Mouse (Mus musculus): ENCODE measurements around the gene Gprc5a. TPM values are rescaled to one million over a fixed set of nuclear protein-coding genes. Genes with fewer than 3 reads are reported as not detected.
A peak's percentile ranks its signal among the peaks of the same experiment; 100 is the strongest.

Gene Gprc5a
- total RNA-seq, 2 experiments from 2014 or later: 0.38 to 0.75 TPM

DNA sequence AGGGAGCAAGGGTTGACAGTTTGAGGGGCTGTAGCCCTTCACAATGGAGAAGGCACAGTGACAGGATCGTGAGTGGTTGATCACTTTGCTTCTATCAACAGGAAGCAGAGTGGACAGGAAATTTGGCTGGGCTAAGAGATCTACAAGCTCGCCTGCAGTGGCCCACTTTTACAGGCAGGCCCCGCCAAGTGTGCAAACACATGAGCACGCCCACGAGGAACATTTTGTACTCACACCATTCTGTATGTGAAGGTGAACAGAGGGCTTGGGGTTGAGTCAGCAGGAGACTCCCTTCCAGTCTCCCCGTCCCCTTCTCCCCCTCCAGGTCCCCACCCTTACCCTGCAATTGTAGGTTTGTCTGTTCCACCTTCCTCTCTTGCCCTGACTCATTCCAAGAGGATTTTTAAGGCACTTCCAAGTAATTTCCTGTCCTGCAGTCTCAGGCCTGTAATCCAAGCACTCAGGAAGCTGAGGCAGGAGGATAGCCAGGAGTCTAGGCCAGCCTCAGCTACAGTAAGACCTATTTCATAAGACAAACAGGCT is 9.0 kb downstream of the Gprc5a start:
- no peak for DNase-seq

DNA sequence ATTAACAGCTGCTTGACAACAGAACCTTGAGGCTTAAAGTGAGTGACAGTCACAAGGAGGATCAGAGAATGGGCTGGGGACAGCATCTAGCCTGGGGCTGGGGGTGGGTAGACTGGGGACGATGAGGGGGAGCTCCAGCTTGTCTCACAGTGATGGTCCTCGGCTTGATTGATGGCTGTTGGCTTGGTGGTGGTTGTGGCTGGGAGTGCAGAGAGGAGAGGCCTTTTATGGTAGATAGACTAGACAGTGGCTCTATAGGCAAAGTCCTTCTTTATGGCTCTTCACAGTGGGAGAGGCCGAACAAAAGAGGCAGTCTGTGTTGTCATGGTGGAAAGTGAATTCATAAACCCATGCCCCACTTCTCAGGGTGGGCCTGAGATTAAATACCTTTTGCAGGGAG is 10.8 kb downstream of the Gprc5a start:
- DNase-seq: no peak

DNA sequence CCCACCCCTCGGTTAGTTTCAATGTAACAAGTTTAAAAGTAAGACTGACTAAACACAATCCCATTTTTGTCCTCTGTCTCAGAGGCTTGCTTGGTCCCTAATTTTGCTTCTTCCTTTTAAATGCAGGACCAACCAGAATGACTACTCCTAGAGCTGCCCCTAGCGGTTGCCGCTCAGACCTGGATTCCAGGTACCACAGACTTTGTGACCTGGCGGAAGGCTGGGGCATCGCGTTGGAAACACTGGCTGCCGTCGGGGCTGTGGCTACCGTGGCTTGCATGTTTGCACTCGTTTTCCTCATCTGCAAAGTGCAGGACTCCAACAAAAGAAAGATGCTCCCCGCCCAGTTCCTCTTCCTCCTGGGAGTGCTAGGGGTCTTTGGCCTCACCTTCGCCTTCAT is 13.0 kb downstream of the Gprc5a start:
- DNase-seq: no peak

DNA sequence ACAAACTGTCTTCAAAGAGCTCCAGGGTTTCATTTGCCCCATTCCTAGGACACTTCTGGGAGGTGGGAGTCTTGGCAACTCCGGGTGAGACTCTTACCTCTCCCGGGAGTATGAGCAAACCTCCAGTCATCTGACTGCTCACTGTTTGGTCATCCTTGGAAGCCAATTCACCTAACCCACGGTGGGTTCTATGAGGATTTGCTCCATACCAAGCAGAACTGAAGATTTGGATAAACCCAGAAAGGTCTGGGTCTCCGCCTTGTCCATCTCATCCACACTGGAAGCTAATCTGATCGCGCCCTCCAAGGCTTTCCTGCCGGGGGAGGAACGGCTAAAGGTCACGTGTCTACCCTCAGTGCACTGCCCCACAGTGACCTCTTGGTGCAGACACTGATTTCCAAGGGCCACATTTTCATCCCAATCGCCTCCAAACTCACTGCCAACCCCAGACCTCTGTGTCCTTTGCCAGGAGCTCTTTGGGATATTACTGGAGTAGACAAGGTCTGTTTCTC is 18.6 kb downstream of the Gprc5a start:
- no peak for DNase-seq

DNA sequence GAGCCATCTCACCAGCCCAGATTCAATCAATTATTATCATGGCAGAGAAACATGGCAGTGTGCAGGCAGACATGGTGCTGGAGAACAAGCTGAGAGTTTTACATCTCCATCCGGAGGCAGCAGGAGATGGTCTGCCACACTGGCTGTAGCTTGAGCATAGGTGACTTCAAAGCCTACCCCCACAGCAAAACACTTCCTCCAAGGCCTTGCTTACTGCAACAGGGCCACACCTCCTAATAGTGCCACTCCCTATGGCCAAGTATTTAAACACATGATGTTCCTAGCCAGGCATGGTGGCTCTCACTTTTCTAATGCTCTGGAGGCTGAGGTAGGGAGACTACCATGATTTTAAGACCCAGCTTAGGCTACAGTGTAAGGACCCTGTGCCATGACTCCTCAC is 20.3 kb downstream of the Gprc5a start:
- no peak for DNase-seq

DNA sequence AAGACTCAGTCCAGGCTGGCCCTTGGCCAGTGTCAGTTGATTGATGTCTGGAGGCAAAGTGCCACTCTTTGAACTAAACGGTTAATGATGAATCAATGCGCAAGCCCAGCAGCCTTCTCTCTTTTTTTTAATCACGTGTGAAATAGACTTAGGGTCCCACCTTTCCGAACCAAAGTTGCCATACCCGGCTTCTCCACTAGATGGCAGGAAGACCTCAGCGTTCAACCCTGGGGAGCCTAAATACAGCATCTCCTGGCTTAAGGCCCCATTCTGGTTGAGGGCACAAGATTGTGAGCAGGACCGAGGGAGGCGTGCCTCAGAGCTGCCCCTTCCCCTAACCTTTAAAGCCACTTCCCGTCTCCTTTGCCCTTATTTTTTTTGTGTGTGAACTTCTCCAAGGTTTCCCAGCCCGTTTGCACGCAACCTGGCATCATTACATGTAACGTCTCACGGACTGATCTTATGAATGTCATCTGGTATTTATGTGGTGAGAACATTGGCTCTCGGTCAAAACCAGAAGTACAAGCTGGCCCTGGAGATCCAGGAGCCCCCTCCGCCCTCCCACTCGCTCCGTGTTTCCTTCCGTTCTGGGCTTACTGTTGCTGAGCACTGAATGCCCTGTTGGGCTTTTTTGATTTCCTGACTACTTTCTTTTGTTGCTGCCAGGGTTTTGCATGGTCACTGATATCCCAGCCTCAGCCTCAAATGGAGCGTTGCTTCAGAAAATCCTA is 22.4 kb downstream of the Gprc5a start:
- DNase-seq: peak; percentile 56

DNA sequence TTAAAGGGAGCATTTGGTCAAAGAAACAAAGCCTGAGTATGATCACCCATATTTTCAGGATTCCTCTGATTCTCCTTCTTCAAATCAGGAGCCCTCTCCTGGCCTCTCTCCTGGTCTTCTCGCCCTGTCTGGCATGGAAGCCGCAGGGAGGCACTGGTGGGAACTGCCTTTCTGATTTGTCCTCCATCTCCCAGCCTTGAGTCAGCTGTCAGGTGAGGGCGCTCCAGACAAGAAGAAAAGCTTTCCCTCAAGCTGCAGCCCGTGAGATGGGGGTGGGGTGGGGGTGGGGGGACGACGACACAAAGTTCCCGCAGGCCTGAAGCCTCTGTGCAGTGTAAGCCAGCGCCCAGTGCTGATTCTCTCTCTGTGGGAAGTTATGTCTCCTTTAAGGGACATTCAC is 24.3 kb downstream of the Gprc5a start:
- no peak for DNase-seq

DNA sequence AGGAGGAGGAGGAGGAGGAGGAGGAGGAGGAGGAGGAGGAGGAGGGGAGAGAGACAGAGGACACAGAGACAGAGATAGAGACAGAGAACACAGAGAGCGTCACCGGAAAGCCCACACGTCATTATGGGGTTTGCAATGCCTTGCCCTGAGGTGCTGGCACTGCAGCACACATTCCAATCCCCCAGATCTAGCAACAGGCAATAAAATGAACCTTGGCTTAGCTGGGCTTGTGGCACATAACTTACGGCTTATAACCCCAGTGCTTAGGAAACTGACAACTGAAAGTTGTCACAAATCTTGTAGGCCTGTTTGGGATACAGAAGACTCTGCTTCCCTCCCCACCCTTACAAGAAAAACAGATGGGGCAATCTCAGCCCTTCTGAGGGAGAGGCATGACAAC is 25.2 kb downstream of the Gprc5a start:
- DNase-seq: no peak

DNA sequence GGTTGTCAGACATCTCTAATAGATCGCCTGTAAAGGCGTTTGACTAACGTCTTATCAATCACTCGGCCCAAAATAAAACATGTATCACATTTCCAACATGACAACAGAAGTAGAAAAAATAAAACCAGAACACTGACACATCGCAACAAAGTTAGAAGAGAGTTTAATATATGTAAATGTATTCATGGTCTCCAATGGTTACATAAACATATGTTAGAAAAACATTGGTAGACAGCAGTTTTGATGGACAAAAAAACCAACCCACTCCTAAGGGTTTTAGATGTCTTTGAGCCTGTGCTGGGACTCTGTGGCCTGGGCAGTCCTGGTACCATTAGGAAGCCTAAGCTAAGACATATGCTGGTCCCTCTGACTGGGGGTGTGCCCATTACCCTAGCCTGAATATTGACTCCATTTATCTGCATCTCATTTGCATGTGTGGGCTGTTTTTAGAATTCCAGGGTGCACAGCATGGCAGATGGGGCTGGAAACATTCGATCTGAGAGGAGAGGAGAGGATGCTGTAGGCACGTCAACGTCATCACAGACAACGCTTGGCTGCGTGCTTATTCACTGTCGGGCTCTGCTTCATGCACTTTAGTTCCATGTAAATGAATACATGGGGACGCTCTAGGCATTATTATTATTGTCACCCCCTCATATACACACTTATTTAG is 27.5 kb downstream of the Gprc5a start:
- DNase-seq: no peak

DNA sequence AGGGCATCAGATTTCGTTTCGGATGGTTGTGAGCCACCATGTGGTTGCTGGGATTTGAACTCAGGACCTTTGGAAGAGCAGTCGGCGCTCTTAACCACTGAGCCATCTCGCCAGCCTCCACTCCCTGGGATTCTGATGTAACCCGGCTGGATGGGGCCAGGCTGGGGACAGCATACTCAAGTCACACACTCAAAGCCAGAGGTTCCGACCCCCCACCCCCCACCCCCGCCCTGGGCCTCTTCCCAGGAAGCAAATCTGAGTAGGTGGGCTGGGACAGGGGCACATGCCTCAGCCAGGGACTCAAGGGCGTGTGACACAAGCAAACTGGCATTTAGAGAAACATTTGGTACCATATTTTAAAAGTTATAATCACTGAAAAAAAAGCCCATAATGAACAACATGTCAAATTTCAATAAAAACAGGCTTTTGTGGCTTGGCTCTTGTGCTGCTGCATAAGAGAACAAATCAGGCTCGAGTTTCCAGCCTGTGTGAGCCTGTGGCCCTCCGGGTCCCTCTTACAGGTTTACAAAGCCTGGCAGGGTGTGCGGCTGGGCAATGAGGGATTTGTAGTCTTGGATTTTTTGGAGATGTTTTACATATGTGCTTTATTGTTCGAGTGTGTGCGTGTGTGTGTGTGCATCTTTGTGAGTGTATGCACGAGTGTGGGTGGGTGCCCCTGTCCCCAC is 35.5 kb downstream of the Gprc5a start:
- DNase-seq: no peak

DNA sequence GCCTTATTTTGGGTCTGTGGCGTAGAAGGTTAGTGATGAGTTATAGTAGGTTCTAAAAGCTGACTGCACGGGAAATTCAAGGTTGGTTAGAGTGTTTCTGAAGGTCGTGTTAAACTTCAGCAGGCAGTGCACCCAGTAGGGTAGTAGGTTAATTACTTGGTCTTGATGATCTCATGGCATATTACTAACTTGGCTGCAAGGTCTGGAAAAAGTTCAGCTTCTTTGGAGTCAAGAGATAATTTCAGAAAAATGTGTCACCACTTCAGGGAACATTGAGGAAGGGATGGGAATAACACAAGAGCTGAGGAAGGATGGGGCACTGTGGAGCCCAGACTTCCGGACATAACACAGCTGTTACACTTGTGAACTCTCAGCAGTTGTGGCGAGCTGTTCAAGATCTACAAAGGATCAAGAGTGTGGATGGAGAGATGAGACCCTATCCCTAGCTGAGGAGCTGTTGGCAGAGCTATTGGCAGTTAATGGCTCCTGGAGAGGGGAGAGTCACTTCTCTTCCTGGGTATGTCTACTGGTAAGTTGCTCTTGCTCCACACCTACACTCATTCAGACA is 37.4 kb downstream of the Gprc5a start:
- no peak for DNase-seq

DNA sequence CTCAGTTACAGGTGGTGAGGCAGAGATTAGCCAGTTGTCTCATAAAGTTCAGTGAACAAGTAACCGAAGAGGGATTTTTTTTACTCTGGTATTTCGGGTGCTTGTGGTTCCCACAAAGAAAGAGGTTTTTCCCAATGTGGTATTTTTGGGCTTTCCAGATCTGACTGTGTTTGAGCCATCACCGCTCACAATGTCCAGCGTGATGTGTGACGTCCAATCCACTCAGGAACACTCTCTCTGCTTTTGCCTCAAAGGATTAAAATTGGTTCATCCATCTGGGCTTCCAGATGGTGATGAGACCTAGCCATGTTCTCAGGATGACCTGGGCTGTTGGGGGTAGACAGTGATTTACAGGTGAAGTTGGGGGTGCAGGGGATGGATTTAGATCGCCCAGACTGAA is 41.6 kb downstream of the Gprc5a start:
- no peak for DNase-seq

DNA sequence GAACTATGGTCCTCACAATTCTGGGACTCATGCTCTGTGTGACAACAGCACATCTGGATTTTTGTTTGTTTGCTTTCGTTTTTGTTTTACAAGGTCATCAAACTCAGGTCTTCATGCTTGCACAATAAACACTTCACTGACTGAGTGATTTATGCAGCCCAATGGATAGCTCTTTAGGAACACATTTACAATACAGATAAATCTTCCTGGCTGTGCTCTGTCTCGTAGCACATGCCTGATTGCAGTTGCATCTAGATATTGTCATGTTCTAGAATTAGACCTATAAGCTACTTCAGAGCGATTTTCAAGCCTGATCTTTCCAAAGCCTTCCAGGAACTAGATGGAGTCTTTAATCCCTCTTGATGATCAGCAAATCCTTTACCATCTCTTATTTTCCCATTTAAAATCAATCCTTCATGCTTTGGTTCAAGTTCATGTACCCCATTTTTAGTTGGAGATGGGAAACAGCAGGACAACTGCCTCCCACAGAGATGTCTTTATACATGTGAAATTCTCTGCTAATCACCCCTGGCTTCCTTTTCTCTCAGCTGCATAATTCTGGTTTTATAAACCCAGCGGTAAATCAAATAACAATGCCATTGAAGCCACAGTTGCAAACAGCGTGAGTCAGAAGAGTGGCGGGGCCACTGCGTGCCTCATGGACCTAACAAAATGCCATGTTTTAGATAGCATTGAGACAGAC is 47.1 kb downstream of the Gprc5a start:
- DNase-seq: no peak

DNA sequence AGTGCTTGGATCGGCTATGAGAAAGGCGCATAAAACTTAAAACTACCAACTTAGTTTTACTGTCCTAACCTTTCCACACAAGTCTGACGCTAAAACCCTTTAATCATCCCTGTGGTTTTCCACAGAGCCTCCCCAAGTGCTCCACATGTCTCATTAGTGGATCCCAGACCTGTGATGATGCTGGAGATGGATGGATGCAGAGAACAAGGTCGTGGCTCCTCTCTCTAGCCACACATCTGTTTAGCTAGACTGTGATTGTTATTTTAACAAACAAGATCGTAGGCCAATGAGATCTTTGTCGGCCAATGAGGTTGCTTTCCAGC is 47.6 kb downstream of the Gprc5a start:
- DNase-seq: no peak

DNA sequence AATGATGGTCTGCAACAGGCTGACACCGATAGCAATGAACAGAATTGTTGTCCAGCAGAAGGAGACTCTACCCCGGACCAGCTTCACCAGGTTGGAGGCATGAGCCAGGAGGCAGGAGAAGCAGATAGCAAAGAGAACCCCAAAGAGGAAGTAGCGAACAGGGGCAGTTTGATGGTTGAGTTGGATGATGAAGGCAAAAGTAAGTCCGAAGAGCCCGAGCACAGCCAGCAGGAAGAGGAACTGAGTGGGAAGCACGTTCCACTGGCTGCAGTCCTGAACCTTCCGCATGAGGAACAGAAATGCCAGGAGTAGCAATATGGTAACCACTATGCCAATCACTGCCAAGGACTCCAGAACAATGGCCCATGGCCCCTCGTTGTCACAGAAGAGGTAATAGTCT is 51.0 kb downstream of the Gprc5a start:
- DNase-seq: no peak

DNA sequence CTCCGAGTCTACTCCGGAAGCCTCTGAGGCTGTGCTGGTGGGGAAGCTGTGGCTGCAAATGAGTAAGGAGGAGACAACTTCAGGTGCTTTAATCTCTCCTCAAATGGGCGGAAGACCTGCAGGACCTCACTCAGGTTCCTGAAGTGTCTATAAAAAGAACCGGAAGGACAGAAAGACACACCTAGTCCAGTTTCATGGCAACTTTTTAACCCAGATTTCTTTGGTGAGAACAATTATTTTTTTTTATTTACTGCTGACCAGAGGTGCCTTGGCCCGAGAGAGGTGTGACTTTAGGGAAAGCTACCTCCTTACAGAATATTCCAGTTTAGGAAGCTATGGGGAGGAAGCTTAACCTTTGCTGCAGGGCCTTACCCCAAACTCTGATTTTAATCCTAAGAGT is 52.7 kb downstream of the Gprc5a start, which contains the start of gene Gprc5d:
Gene Gprc5d, minus strand, starts transcription at position 101 of the 400 bp plus-strand sequence.
- no peak for DNase-seq

DNA sequence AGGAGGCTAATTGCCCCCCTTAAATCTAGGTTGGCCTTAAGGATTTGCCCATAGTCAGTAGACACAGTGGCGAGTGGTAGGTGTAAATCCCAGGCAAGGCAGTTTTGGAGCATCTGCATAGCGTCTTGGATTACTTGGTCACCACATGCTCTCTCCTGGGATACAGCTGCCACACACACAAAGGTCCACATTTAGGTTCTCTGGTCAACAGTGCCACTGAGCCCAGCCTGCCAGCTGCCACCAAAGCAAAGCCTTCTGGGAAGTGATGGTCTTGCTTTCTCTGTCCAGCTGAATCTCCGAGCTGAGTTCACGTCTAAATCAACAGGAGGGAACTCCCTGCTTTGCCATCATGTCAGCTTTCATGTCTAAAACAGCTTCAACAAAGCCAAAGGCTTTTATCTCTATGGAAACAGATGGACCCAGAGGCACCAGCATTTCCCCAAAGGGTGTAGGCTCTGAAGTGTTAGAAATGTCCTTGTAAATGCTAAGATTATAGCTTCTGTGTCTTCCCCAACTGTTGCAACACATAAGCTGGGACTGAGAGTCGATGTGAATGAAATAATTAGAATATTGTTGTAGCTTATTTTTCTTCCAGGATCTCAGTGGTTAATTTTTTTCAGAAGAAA is 59.4 kb downstream of the Gprc5a start:
- DNase-seq: no peak

DNA sequence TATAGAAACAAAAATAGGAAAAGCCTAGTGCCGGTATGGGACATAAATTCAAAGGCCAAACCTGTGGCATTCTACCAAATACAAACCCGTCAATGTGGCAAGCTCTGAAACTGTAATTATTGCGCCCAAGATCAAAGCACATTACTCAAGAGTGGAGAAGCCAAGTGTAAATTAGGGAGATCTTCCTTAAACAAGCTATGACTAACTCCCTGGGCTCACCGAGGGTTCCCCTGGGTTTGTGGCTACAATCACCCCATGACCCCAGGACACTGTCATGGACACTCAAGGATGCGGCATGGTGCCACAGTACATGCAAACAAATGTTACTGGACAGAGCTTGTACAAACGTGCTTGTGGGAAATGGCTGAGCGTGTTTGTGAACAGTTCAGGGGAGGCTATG is 67.6 kb downstream of the Gprc5a start:
- no peak for DNase-seq

DNA sequence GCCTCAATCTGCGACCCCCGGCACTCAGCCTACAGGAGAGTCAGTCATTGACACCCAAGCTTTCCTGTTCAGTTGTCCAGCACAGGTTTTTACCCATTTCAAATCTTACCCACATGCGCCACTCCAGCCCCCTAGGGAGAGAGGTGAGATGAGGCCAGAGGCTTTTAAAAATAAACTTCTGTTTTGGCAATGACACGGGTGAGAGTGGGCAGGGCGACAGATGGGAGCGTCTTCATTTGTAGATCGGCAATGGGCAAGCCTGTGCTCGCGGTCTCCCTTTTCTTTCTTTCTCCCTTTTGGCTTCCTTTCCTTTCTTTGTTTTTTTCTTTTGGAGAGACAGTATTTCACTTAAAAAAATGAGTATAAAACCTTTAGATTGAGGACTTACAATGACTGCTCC is 68.0 kb downstream of the Gprc5a start:
- DNase-seq: no peak
